Mouse (Mus musculus): ENCODE measurements around the gene Eml6. TPM values are rescaled to one million over a fixed set of nuclear protein-coding genes. Genes with fewer than 3 reads are reported as not detected.
A peak's percentile ranks its signal among the peaks of the same experiment; 100 is the strongest.
"Not testable (repeated sequence)": the region's sequence is repeated elsewhere in the genome, so short reads cannot be mapped to it uniquely, and the experiment has no call there.

Eml6 gene
- polyA plus RNA-seq, 1 experiment: not detected

GRCm38 (mm10) chr11:29766313-29766982 lies 259.4 kb downstream of the Eml6 start:
- peak overlapping the region; percentile 72 for H3K27ac ChIP-seq (ENCODE audit: insufficient read depth, low read depth, low read length)
- WGBS: 54% methylated on average over 11 of the region's 11 CpGs

GRCm38 (mm10) chr11:29765063-29765462 lies 260.8 kb downstream of the Eml6 start:
- H3K27ac ChIP-seq (ENCODE audit: insufficient read depth, low read depth, low read length): peak overlapping the region; percentile 4; the same call in 1 of the 2 replicates
- peaks cover 2% of the 10 kb centered on the region for H3K4me1 ChIP-seq (ENCODE audit: control insufficient read depth, insufficient read depth, low read length)
- 10% methylated on average over 4 of the region's 4 CpGs for WGBS
- no peak for TF ChIP-seq POLR2A (IDR thresholded peaks at IDR 0.05; ENCODE audit: insufficient read depth, low read depth, low read length)
- TF ChIP-seq CTCF (IDR thresholded peaks at IDR 0.05; ENCODE audit: insufficient read depth, low read depth, low read length): no peak
- no peak overlapping the region for H3K4me3 ChIP-seq (ENCODE audit: insufficient read depth, low read depth, low read length)

More at GRCm38 (mm10) chr11:29766313-29766982, 259.4 kb downstream of the Eml6 start:
- Histone ChIP-seq H3K4me1 (ENCODE audit: control insufficient read depth, insufficient read depth, low read length) (peaks cover 2% of the 10 kb centered on the region), H3K4me3 (ENCODE audit: insufficient read depth, low read depth, low read length) (no peak overlapping the region)
- no peak for TF ChIP-seq POLR2A (IDR thresholded peaks at IDR 0.05; ENCODE audit: insufficient read depth, low read depth, low read length)
- no peak for TF ChIP-seq CTCF (IDR thresholded peaks at IDR 0.05; ENCODE audit: insufficient read depth, low read depth, low read length)

- Histone ChIP-seq H3K4me3 (ENCODE audit: insufficient read depth, low read depth, low read length) (no peak overlapping the region), H3K4me1 (ENCODE audit: control insufficient read depth, insufficient read depth, low read length) (peaks cover 4% of the 10 kb centered on the region), H3K27ac (ENCODE audit: insufficient read depth, low read depth, low read length) (no peak overlapping the region)
- WGBS: 100% methylated on average over 1 of the region's 1 CpGs
- no peak for TF ChIP-seq CTCF (IDR thresholded peaks at IDR 0.05; ENCODE audit: insufficient read depth, low read depth, low read length)
- no peak for TF ChIP-seq POLR2A (IDR thresholded peaks at IDR 0.05; ENCODE audit: insufficient read depth, low read depth, low read length)
These were observed 263.1 kb downstream of the Eml6 start for GRCm38 (mm10) chr11:29762768-29763167.

- TF ChIP-seq POLR2A (IDR thresholded peaks at IDR 0.05; ENCODE audit: insufficient read depth, low read depth, low read length) (no peak), CTCF (IDR thresholded peaks at IDR 0.05; ENCODE audit: insufficient read depth, low read depth, low read length) (no peak)
- WGBS: 94% methylated on average over 9 of the region's 9 CpGs
- H3K27ac ChIP-seq (ENCODE audit: insufficient read depth, low read depth, low read length): no peak overlapping the region
- H3K4me1 ChIP-seq (ENCODE audit: control insufficient read depth, insufficient read depth, low read length): peaks cover 2% of the 10 kb centered on the region; the same call in 1 of the 2 replicates
- H3K4me3 ChIP-seq (ENCODE audit: insufficient read depth, low read depth, low read length): no peak overlapping the region
These were observed 264.4 kb downstream of the Eml6 start for GRCm38 (mm10) chr11:29761387-29761786.

- WGBS: 86% methylated on average over 5 of the region's 5 CpGs
- H3K4me3 ChIP-seq (ENCODE audit: insufficient read depth, low read depth, low read length): no peak overlapping the region
- no peak overlapping the region for H3K27ac ChIP-seq (ENCODE audit: insufficient read depth, low read depth, low read length)
- H3K4me1 ChIP-seq (ENCODE audit: control insufficient read depth, insufficient read depth, low read length): peaks cover 2% of the 10 kb centered on the region; the same call in 1 of the 2 replicates
- TF ChIP-seq POLR2A (IDR thresholded peaks at IDR 0.05; ENCODE audit: insufficient read depth, low read depth, low read length): no peak
- TF ChIP-seq CTCF (IDR thresholded peaks at IDR 0.05; ENCODE audit: insufficient read depth, low read depth, low read length): no peak
These were observed 267.2 kb downstream of the Eml6 start for GRCm38 (mm10) chr11:29758617-29759016.

- 95% methylated on average over 5 of the region's 5 CpGs for WGBS
- not testable (repeated sequence) for H3K4me3 ChIP-seq (ENCODE audit: insufficient read depth, low read depth, low read length); H3K27ac ChIP-seq (ENCODE audit: insufficient read depth, low read depth, low read length); H3K4me1 ChIP-seq (ENCODE audit: control insufficient read depth, insufficient read depth, low read length)
These were observed 269.8 kb downstream of the Eml6 start for GRCm38 (mm10) chr11:29756007-29756406.

- Histone ChIP-seq H3K27ac (ENCODE audit: insufficient read depth, low read depth, low read length) (peak overlapping the region; percentile 42; the same call in 1 of the 2 replicates), H3K4me1 (ENCODE audit: control insufficient read depth, insufficient read depth, low read length) (peaks cover 9% of the 10 kb centered on the region), H3K4me3 (ENCODE audit: insufficient read depth, low read depth, low read length) (no peak overlapping the region)
- TF ChIP-seq POLR2A (IDR thresholded peaks at IDR 0.05; ENCODE audit: insufficient read depth, low read depth, low read length) (no peak), CTCF (IDR thresholded peaks at IDR 0.05; ENCODE audit: insufficient read depth, low read depth, low read length) (no peak)
- 67% methylated on average over 14 of the region's 14 CpGs for WGBS
These were observed 273.9 kb downstream of the Eml6 start for GRCm38 (mm10) chr11:29751648-29752611.

- Histone ChIP-seq H3K4me3 (ENCODE audit: insufficient read depth, low read depth, low read length) (no peak overlapping the region), H3K4me1 (ENCODE audit: control insufficient read depth, insufficient read depth, low read length) (peaks cover 9% of the 10 kb centered on the region), H3K27ac (ENCODE audit: insufficient read depth, low read depth, low read length) (peak overlapping the region; percentile 68; the same call in 1 of the 2 replicates)
- 73% methylated on average over 2 of the region's 2 CpGs for WGBS
- TF ChIP-seq CTCF (IDR thresholded peaks at IDR 0.05; ENCODE audit: insufficient read depth, low read depth, low read length): no peak
- TF ChIP-seq POLR2A (IDR thresholded peaks at IDR 0.05; ENCODE audit: insufficient read depth, low read depth, low read length): no peak
These were observed 274.8 kb downstream of the Eml6 start for GRCm38 (mm10) chr11:29751013-29751412.

- Histone ChIP-seq H3K27ac (ENCODE audit: insufficient read depth, low read depth, low read length) (peak overlapping the region; percentile 75), H3K4me3 (ENCODE audit: insufficient read depth, low read depth, low read length) (no peak overlapping the region), H3K4me1 (ENCODE audit: control insufficient read depth, insufficient read depth, low read length) (peaks cover 9% of the 10 kb centered on the region)
- TF ChIP-seq POLR2A (IDR thresholded peaks at IDR 0.05; ENCODE audit: insufficient read depth, low read depth, low read length) (no peak), CTCF (IDR thresholded peaks at IDR 0.05; ENCODE audit: insufficient read depth, low read depth, low read length) (no peak)
- WGBS: 85% methylated on average over 1 of the region's 1 CpGs
These were observed 276.4 kb downstream of the Eml6 start for GRCm38 (mm10) chr11:29749468-29749829.
